Mouse (Mus musculus): ENCODE data around the gene Cant1.

The Cant1 gene

DNA sequence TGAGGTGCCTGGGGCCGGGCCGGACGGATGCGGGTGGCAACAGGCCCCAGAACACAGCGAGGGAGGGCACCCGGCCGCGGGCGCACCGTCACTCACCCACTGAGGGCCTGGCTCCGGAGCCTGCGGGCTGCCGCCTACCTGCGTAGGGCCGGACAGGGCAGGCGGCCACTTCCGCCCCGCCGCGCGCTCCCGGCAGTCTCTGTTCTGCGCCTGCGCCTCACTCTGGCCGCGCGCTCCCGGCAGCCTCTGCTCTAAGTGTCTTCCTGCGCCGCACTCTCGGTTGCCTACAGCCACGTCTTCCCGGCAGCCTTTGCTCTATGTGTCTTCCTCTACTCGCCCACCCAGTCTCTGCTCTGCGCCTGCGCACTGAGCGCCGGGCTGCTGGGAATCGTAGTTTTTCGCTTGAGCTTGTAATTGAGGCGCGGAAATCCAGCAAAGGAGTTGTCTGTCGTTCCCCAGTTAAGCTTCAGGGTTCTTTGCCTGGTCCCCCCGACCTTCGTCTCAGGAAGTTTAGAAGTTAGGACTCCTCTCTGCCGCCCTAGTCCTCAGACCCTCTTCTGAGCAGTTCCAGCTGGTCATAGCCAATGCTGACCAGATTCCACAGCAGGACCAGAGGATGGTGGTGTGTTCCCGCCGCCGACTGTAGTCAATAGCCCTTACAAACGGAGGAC lies at the start of gene Cant1:
Cant1 (minus strand) TSS at position 253 of the 671 bp plus-strand sequence.
- DNase-seq (ENCODE audit: low read depth, low spot score), result peak; percentile 94

DNA sequence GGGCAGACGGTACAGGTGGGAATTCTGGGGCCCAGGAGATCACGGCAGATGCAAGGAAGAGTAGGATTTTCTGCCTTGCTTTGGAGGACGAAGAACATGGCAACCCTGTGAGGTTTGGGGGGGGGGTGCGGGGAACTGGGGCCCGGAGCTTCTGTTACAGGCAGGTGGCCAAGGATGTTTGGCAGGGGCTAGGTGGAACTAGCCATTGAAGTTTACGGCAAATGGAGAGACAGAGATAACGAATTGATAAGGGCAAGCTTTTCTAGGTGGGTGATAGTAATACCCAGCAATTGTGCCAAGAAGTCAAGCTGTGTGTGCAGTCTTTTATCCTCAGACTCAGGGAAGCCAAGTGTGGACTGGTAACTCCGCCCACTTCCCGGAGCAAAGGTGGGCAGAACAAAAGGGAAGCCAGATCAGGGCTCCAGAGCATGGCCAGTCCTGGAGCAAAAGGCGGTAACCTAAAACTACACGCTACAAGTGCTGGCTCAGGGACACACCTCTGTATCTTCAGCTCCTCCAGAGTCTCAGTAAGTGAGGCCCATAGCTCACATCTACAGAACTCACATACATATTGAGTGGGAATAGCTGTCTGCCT lies 48.7 kb upstream of the Cant1 start:
- DNase-seq (ENCODE audit: low read depth, low spot score), result no peak

DNA sequence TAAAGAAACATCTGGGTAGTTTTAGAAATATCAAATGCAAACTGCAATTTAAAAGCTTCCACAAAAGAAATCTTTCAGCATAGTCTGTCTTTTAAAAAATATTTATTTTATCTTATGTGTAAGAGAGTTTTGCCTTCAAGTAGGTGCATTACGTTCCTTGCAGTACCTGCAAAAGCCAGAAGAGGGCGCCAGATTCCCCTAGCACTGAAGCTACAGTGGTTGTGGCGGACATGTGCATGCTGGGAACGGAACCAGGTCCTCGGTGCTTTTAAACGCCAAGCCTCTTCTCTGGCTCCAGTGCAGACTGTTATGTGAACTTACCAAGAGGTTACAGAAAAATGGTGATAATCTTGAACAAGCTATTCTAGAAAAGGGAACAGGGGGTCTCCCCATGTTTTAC lies 41.4 kb upstream of the Cant1 start:
- DNase-seq (ENCODE audit: low read depth, low spot score), result peak; percentile 17

DNA sequence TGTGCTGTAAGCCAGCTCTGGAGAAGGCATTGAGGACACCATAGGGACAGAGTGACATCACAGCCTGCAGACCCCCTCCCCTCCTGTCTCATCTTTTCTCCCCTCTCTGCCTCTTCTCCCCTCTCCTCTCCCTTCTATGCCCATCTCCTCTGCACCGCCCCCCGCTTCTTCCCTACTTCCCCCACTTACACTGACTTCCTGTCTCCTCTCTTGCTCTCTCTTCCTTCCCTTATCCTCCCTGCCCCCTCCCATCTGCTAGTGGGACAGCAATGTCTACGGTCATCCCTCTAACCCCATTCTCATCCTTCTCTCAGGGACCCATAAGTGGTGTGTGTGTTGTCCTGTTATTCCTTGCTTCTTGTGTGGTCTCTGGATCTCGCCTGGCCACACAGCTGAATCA lies 40.6 kb upstream of the Cant1 start:
- no peak for DNase-seq (ENCODE audit: low read depth, low spot score)

DNA sequence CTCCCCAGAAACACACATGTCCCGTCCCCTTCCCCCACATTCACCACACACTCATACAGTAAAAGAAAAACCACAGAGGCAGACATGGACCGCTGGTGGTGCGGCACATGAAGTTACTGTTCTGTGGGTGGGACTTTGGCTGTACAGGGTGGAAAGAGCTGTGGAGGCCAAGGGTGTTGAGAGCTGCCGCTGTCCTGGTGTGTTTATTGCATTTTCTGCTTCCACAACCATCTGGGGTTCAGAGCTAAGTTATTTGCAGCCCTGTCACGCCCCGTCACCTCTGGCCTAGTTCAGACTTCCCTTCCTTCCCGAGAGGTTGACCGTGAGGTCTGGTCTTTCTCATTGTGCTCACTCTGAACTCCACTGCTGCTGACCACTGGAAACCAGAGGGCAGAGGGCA lies 40.2 kb upstream of the Cant1 start:
- DNase-seq (ENCODE audit: low read depth, low spot score), result no peak

DNA sequence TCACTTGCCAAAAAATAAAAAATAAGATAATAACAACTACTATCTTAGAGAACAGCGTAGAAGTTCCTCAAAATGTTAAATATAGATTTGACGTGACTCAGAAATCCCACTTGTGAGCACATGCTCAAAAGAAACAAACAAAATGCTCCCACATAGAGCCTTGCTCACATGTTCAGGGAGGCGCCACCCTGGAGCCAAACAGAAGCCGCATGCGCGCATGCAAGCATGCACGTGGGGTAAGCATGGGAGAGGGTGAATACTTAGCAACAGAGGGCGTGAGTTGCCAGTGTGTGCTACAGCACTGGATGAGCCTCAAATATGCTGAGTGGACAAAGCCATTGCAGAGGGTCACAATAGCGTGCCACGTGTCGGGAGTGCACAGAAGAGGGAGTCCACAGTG lies 38.1 kb upstream of the Cant1 start:
- no peak for DNase-seq (ENCODE audit: low read depth, low spot score)

DNA sequence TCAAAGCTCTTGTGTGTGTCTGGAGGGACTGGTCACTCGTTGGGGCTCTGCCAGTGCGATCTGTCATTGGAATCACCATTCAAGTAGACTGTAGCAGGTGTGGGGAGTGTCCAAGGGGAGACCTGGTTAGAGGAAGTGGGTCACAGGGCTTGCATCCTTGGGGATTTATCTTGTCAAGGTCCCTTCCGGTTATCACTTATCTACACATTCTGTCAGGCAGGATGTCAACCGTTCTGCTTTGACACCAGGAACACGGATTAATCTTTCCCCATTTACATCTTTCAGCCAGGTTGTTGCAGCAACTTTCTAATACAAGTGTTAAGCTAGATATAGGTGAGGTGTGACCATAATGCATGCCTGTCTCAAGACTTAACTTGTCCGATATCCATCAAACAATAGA lies 36.9 kb upstream of the Cant1 start:
- DNase-seq (ENCODE audit: low read depth, low spot score), result no peak

DNA sequence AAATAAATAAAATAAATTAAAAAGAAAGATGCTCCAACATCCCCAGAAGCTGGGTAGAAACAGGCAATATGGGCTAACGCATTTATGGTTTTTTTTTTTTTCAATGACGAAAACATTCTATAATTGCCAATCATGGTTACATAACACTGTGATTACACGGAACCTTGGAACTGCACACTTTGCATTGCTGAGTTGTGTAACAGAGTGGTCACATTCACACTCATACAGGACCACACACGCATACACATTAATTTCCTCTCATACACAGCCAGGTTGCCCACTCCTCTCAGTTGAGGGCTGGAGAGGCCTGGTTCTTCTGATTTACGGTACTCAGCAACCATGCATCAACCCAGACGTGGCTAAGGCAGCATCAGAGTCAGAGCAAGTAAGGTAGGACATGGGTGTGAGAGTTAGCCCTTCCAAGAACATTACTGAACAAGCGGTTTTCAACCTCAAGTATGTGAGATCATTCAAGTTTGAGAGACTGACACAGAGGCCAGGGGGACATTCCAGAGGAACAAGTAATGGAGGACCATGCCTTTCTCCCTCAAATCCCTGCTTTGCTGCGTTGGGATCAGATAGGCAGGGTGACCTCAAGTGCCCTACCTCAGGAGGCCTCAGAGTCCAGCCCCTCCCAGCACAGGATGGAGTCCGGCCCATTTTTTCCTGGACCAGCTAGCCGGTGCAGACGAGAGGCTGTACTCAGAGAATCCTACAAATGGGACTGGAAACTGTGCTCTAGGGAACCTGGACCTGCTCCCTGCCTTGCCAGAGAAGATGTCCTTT lies 35.2 kb upstream of the Cant1 start:
- DNase-seq (ENCODE audit: low read depth, low spot score), result no peak

DNA sequence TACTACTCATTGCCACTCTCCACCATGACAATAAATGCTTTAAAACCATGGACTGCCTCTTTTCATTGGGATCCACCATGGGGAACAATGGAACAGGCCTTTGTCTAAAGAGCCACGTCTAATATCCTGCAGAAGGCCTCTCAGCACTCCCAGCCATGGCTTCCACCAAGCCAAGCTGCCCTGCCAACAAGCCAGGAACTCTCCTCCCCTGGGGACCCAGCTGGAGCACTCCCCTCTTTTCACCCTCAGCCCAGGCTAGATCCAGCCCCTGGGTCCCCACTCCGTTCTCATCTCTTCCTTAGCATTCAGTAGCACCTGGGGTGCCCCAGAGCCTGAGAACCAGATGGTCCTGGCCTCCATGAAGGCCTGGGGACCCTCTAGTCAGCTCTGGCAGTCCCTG lies 34.1 kb upstream of the Cant1 start:
- no peak for DNase-seq (ENCODE audit: low read depth, low spot score)

DNA sequence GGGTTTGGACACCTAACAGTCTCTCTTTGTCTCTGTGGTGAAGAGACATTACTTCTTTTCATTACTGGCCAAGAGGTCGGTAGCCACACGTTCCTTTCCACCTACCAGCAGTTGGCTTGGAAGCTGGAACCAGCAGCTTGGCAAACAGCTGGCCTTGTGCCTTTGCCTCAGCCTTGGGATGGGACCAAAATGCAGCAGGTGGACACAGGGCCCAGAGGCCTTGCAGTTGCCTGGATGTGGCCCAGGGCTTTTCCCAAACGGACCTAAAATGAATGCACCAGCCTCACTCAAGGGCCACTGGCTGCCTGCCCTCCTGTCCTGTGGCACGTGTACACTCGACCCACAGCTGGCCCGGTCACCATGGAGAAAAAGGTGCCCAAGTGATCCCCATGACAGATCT lies 32.3 kb upstream of the Cant1 start:
- DNase-seq (ENCODE audit: low read depth, low spot score), result no peak

DNA sequence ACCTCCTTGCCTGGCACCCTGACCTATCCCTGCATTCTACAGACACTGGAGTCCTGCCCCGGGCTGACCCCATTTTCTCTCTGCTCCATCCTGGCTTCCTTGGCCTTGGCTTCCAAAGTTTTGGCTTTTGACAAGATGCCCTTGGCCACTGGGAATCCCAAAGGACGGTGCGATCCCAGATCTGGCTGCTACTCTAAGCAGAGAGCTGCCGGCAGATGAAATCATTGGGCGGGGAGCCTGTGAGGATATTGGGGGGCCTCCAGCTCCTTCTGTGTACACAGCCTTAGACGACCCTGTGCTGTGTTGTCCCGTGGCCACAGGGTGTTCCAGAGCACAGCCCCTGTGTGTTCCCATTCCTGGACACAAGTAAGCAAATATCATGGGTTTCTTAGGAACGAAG lies 29.5 kb upstream of the Cant1 start:
- no peak for DNase-seq (ENCODE audit: low read depth, low spot score)

DNA sequence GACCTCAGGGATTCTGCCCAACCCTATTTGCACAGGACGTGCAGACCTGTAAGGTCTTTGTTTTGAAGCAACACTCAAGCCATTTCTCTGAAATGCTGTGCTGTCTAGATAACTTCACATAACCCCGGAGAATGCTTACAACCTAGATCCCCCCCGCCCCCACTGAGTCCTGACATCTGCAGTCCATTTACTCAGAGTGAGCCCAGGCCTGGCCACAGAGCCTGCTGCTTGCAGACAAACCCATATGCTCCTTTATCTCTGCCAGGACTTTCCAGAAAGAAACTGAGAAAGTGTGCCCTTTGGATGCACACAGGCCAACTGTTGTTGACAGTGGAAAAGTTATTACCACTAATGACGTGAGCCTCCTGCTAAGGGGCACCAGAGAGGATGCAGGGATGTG lies 28.5 kb upstream of the Cant1 start:
- DNase-seq (ENCODE audit: low read depth, low spot score), result no peak

DNA sequence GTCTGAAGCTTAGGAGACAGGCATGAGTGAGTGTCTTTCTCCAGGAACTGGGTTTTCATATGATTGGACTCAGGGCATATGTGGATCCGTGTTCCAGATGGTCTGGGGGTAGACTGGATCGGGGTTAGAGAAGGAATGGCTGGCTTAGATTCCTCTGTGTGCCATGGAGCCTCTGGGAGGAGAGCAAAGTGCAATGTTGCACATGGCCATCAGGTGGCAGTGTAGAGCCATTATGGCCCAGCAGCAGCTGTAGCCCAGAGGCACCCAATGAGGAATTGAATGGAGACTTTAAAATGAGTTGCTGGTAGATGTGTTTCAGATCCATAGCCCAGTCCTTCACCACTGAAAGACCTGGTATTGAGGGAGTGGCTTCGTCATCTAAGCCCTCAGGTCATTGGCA lies 27.0 kb upstream of the Cant1 start:
- peak; percentile 48 for DNase-seq (ENCODE audit: low read depth, low spot score)

DNA sequence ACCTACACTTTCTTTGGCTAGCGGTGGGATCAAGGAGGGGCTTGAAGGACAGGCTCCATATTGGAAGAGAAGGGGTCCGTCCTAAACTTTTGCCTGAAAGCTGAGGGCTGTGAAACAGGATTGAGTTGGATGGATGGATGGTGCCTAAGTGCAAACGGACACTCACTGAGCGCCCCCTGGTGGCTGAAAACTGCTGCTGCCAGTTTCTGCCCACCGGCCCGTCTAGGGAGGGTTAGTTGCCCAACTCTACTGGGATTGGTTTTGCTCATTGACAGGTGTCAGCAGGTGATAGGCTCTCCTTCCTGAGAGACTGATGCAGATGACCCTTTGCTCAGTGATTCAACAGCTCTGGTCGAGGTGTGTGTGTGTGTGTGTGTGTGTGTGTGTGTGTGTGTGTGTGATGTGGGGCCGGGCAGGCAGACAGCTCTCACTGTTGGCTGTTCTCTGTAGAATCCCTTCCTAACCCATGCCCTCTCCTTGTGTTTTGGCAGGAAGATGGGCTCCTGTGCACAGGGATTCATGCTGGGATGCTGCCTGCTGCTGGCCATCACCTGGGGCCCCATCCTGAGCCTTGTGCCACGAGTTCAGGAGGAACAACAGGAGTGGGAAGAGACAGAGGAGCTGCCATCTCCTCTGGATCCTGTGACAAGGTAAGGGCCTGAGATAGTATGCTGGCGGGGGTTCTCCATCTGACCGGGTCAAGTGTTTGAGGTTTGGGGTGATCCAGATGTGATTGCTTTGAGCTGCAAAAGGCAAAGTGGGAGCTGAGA lies 24.5 kb upstream of the Cant1 start:
- no peak for DNase-seq (ENCODE audit: low read depth, low spot score)

DNA sequence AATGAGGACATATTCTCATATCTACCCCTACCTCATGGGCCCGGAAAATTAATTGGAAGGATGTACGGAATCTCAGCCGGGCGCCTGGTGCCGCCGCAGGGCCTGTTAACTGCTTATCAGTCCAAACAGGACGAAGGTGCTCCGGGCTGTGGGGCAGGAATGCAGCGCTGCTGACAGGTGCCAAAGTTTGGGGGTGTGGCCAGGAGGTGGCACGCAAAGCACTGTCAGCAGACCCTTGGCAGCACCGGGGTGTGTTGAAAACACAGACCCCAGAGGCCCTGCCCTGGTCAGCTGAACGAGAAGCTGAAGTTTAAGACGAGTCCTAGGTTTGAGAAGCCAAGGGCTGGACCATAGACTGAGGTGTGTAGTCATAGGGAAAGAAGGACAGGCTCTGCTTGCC lies 23.8 kb upstream of the Cant1 start:
- DNase-seq (ENCODE audit: low read depth, low spot score), result no peak

DNA sequence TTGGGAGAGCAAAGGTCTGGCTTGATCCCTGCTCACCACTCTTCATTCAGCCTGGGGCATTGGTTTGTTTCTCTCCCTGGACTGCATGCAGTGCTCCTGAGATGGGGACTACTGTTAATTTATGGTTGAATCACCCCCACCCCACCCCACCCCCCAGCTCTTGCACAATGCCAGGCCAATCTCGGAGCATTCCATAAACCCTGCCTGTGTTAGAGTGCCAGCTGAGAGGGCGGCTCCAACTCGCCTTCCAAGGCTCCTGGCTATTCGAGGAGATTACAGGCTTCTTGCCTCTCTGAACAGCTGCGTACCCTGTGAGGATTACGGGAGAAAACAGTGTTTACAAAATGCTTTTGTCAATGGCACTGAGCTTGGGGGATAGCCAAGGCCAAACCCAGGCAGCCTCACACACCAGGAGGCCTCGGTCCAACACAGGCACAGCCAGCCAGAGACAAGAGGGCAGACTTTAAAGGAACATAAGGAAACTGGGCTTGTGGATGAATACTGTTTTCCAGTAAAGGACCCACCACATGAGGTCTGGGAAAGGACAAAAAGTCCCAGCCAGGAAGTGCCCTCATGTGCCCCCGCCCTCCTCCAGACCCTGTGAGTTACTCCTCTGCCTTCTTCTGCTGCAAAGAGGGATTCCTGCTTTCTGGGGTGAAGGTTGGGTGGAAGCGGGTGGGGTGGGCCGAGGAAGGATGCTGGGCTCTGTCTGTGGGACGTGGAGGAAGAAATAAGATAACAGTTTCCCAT lies 20.0 kb upstream of the Cant1 start:
- no peak for DNase-seq (ENCODE audit: low read depth, low spot score)

DNA sequence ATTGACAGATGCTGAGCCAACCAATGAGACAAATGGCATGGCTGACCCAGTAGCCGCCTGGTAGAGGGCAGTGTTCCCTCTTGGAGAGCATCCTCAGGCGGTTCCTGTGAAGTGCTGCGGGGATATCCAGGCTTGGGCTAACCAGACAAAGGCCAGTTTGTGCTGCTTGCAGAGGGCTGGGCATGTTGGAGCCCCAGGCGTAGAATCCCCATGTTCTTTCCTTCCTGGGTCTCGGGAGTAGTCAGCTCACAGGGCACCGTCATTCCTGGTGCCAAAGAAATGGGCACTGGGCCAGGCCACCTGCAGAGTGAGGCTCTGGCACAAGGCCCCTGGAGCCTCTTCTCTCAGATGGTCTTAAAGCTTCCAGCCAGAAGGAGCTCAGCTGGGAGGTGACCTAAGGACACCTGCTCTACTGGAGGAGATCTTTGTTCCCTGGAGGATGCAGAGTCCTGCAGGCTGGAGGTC lies 17.6 kb upstream of the Cant1 start:
- DNase-seq (ENCODE audit: low read depth, low spot score), result no peak

DNA sequence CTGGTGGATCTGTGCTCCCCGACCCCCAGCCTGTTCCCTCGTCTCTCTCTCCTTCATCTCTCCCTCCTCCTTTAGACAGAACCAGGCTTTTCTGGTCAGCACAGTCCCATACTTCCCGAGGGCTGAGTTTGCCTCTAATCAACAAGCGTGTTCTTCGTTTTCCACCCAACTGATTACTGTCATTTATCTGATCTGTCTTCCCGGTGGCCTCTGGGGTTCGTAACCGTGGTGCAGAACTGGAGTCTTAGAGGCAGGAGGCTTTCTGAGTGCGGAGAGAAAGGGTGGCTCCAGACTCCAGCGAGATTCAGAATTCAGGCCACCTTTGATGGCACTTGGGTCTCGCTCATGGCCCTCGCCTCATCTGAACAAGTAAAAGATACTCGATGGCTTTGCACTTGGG lies 15.2 kb upstream of the Cant1 start:
- DNase-seq (ENCODE audit: low read depth, low spot score), result no peak

DNA sequence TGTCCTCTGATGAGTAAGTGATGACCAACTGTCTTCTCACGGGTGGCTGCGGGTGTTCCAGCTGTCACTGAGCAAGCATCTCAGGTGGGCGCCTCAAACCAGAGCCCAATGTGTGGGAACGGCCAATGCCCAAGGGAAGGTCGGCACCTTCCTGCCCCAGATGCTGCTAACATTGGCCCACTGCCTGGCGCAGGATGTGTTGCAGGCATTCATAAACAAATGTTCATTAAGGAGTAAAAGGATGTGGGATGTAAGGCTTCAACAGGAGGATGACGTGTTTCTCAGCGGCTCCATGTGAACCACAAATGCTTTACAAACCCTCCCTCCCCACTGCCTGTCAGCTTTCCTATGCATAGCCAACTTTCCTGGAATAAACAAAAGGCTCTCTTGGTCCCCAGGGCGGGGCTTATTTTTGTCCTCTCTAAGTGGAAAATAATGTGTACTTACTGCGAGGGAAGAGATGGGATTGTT lies 14.5 kb upstream of the Cant1 start:
- DNase-seq (ENCODE audit: low read depth, low spot score), result no peak

DNA sequence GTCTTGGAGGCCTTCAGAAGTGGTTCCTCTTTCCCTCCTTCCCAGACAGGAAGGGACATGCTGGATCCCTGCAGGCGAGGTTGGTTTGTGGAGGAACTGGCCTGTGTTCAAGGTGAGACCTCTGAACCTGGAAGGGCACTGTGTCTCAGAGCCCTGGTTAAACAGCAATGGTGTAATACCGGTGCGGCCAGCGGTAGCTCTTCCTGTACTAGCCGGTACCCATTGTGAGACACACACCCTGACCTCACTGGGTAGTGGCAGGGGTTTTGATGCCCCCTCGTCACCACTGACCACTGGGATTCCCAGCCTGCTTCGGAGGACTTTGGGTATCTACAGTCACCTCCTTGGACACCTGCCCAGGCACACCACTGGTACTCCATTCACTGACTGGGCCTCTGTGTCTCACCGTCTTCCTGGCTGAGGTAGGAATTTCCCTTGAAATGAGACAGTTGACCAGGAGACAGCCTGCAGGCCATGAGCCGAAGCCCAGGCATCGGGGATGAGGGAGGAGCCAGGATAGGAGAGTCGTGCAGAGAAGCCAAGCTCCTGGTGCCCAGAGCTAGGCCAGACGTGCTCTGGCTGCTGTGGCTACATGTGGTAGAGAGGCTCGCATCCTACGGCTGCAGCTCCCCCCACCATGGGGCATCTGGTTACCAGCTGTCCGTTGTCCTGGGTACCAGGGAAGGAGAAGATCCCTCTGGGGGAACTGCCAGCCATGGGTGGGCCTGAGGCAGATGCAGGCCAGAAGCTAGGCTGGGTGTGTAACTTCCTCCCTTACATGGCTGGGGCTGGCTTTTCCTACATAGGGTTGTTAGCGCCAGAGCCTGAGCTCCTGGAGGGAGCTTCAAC lies 12.4 kb upstream of the Cant1 start:
- DNase-seq (ENCODE audit: low read depth, low spot score), result no peak
